Mouse (Mus musculus): ENCODE data around the gene Uggt1.

- TF ChIP-seq POLR2A (IDR thresholded peaks at IDR 0.05; ENCODE audit: borderline replicate concordance, extremely low read depth, insufficient read depth, insufficient read length, poor library complexity, severe bottlenecking): no peak
- TF ChIP-seq CTCF (IDR thresholded peaks at IDR 0.05; ENCODE audit: borderline replicate concordance, extremely low read depth, insufficient read depth, insufficient read length): no peak
These were observed 114.0 kb downstream of the Uggt1 start for GRCm38 (mm10) chr1:36130307-36131035.
